Mouse (Mus musculus): ENCODE measurements at regions not wholly inside any gene's neighbourhood (a gene's known extent, or its start where the extent isn't known, plus 50 kb on each side); places are given as distances from the start of the nearest gene placed in this dataset.

DNA sequence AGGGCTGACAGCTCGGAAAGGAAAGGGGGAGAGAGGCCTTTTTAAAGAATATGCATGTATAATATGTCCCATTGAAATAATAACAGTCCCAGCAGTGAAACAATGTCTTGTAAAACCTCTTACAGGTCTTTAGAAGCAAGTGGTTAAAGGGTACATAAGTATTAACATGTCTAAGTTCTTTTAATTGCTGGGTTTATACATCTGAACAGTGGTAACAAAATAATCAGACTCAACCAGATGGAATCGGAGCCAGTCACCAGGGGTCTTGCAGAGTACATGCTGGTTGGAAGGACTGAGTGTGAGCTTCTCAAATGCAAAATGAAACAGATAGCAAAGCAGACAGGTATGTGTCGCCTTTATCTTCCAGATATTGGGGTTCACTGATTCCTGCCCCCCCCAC lies 317.3 kb downstream of the Nsun3 start:
- Histone ChIP-seq H3K27me3 (ENCODE audit: insufficient read depth, low read length) (no peaks in the 10 kb centered on the region), H3K4me3 (ENCODE audit: low read depth, low read length) (no peak overlapping the region), H3K9me3 (ENCODE audit: low read length) (no peaks in the 10 kb centered on the region), H3K4me2 (ENCODE audit: low read depth, low read length, poor library complexity, severe bottlenecking) (no peak overlapping the region), H3K36me3 (ENCODE audit: insufficient read depth, low read length) (no peaks in the 10 kb centered on the region), H3K9ac (replicated peaks; ENCODE audit: low read length, poor library complexity, severe bottlenecking) (no peak overlapping the region), H3K4me1 (ENCODE audit: insufficient read depth, low read length) (no peaks in the 10 kb centered on the region), H3K27ac (ENCODE audit: low read depth, low read length) (no peak overlapping the region)
- no peak for TF ChIP-seq CTCF (IDR thresholded peaks at IDR 0.05)
- 64% methylated on average over 3 of the region's 3 CpGs for WGBS
- ATAC-seq (ENCODE audit: low FRiP score) (no peak), DNase-seq (ENCODE audit: low spot score) (no peak)

GRCm38 (mm10) chr16:62468846-62469245 lies 317.8 kb downstream of the Nsun3 start:
- WGBS = 24% methylated on average over 3 of the region's 3 CpGs
- ATAC-seq (ENCODE audit: low FRiP score) (no peak), DNase-seq (ENCODE audit: low spot score) (peak; percentile 64)
- H3K27ac ChIP-seq (ENCODE audit: low read depth, low read length) = no peak overlapping the region
- H3K4me3 ChIP-seq (ENCODE audit: low read depth, low read length) = no peak overlapping the region
- no peak overlapping the region for H3K4me2 ChIP-seq (ENCODE audit: low read depth, low read length, poor library complexity, severe bottlenecking)
- TF ChIP-seq CTCF (IDR thresholded peaks at IDR 0.05) = no peak
- no peaks in the 10 kb centered on the region for H3K27me3 ChIP-seq (ENCODE audit: insufficient read depth, low read length)
- H3K9me3 ChIP-seq (ENCODE audit: low read length) = no peaks in the 10 kb centered on the region
- no peaks in the 10 kb centered on the region for H3K4me1 ChIP-seq (ENCODE audit: insufficient read depth, low read length)
- H3K9ac ChIP-seq (replicated peaks; ENCODE audit: low read length, poor library complexity, severe bottlenecking) = no peak overlapping the region
- H3K36me3 ChIP-seq (ENCODE audit: insufficient read depth, low read length) = no peaks in the 10 kb centered on the region

GRCm38 (mm10) chr16:62459949-62460551 lies 326.6 kb downstream of the Nsun3 start:
- no peaks in the 10 kb centered on the region for H3K9me3 ChIP-seq (ENCODE audit: low read length)
- no peak overlapping the region for H3K9ac ChIP-seq (replicated peaks; ENCODE audit: low read length, poor library complexity, severe bottlenecking)
- no peak overlapping the region for H3K4me3 ChIP-seq (ENCODE audit: low read depth, low read length)
- ATAC-seq (ENCODE audit: low FRiP score) (no peak), DNase-seq (ENCODE audit: low spot score) (no peak)
- H3K27ac ChIP-seq (ENCODE audit: low read depth, low read length) = no peak overlapping the region
- WGBS = 30% methylated on average over 4 of the region's 4 CpGs
- 0 out of 2 replicates have a peak, but pooled peaks cover 2% of the 10 kb centered on the region for H3K4me1 ChIP-seq (ENCODE audit: insufficient read depth, low read length)
- H3K4me2 ChIP-seq (ENCODE audit: low read depth, low read length, poor library complexity, severe bottlenecking) = no peak overlapping the region
- no peaks in the 10 kb centered on the region for H3K36me3 ChIP-seq (ENCODE audit: insufficient read depth, low read length)
- H3K27me3 ChIP-seq (ENCODE audit: insufficient read depth, low read length) = no peaks in the 10 kb centered on the region
- no peak for TF ChIP-seq CTCF (IDR thresholded peaks at IDR 0.05)

DNA sequence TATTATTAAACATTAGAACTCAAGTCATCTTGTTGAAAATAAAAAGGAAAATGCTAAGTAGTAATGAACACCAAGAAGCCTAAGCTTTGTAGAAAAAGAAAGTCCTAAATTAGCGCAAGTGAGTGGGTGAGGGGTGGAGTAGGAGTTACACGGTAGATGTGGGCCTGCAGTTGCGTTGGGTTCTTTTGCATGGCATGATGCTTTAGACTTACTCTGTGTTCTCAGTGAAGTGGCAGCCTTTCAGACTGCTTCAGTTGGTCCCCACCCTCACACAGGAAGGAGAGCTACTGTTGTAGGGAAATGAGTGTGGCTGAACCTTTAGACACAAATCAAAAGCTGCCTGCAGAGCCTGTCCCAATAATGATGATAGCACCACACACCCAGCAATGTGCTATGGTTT lies 336.9 kb downstream of the Nsun3 start:
- ATAC-seq (ENCODE audit: low FRiP score) (no peak), DNase-seq (ENCODE audit: low spot score) (no peak)
- H3K9me3 ChIP-seq (ENCODE audit: low read length) = no peaks in the 10 kb centered on the region
- 92% methylated on average over 3 of the region's 3 CpGs for WGBS
- H3K27me3 ChIP-seq (ENCODE audit: insufficient read depth, low read length) = no peaks in the 10 kb centered on the region
- H3K4me2 ChIP-seq (ENCODE audit: low read depth, low read length, poor library complexity, severe bottlenecking) = no peak overlapping the region
- H3K27ac ChIP-seq (ENCODE audit: low read depth, low read length) = no peak overlapping the region
- H3K36me3 ChIP-seq (ENCODE audit: insufficient read depth, low read length) = no peaks in the 10 kb centered on the region
- H3K9ac ChIP-seq (replicated peaks; ENCODE audit: low read length, poor library complexity, severe bottlenecking) = no peak overlapping the region
- TF ChIP-seq CTCF (IDR thresholded peaks at IDR 0.05) = no peak
- H3K4me1 ChIP-seq (ENCODE audit: insufficient read depth, low read length) = no peaks in the 10 kb centered on the region
- no peak overlapping the region for H3K4me3 ChIP-seq (ENCODE audit: low read depth, low read length)

- Histone ChIP-seq H3K4me2 (ENCODE audit: low read depth, low read length, poor library complexity, severe bottlenecking) (no peak overlapping the region), H3K27me3 (ENCODE audit: insufficient read depth, low read length) (no peaks in the 10 kb centered on the region), H3K9ac (replicated peaks; ENCODE audit: low read length, poor library complexity, severe bottlenecking) (no peak overlapping the region), H3K4me3 (ENCODE audit: low read depth, low read length) (no peak overlapping the region), H3K4me1 (ENCODE audit: insufficient read depth, low read length) (no peaks in the 10 kb centered on the region), H3K36me3 (ENCODE audit: insufficient read depth, low read length) (no peaks in the 10 kb centered on the region), H3K27ac (ENCODE audit: low read depth, low read length) (no peak overlapping the region), H3K9me3 (ENCODE audit: low read length) (no peaks in the 10 kb centered on the region)
- ATAC-seq (ENCODE audit: low FRiP score) (no peak), DNase-seq (ENCODE audit: low spot score) (no peak)
- TF ChIP-seq CTCF (IDR thresholded peaks at IDR 0.05) = no peak
- WGBS = 65% methylated on average over 3 of the region's 3 CpGs
Observed at GRCm38 (mm10) chr16:62447380-62447779, 339.2 kb downstream of the Nsun3 start.

- TF ChIP-seq CTCF (IDR thresholded peaks at IDR 0.05) = no peak
- H3K9me3 ChIP-seq (ENCODE audit: low read length) = no peaks in the 10 kb centered on the region
- DNase-seq (ENCODE audit: low spot score) (no peak), ATAC-seq (ENCODE audit: low FRiP score) (no peak)
- no peaks in the 10 kb centered on the region for H3K27me3 ChIP-seq (ENCODE audit: insufficient read depth, low read length)
- H3K4me2 ChIP-seq (ENCODE audit: low read depth, low read length, poor library complexity, severe bottlenecking) = no peak overlapping the region
- WGBS = 83% methylated on average over 4 of the region's 4 CpGs
- H3K36me3 ChIP-seq (ENCODE audit: insufficient read depth, low read length) = no peaks in the 10 kb centered on the region
- no peak overlapping the region for H3K27ac ChIP-seq (ENCODE audit: low read depth, low read length)
- H3K4me3 ChIP-seq (ENCODE audit: low read depth, low read length) = no peak overlapping the region
- H3K9ac ChIP-seq (replicated peaks; ENCODE audit: low read length, poor library complexity, severe bottlenecking) = no peak overlapping the region
- H3K4me1 ChIP-seq (ENCODE audit: insufficient read depth, low read length) = no peaks in the 10 kb centered on the region
Observed at GRCm38 (mm10) chr16:62441197-62441596, 345.4 kb downstream of the Nsun3 start.
